Mouse (Mus musculus) A20 (cell line): ENCODE data around the gene Borcs7.

Experiments
- DNase-seq: peaks from one replicate; pipeline ENCODE4 v3.0.0-alpha.2; 2011; ENCODE audit warnings: low read depth, low spot score

Gene Borcs7

DNA sequence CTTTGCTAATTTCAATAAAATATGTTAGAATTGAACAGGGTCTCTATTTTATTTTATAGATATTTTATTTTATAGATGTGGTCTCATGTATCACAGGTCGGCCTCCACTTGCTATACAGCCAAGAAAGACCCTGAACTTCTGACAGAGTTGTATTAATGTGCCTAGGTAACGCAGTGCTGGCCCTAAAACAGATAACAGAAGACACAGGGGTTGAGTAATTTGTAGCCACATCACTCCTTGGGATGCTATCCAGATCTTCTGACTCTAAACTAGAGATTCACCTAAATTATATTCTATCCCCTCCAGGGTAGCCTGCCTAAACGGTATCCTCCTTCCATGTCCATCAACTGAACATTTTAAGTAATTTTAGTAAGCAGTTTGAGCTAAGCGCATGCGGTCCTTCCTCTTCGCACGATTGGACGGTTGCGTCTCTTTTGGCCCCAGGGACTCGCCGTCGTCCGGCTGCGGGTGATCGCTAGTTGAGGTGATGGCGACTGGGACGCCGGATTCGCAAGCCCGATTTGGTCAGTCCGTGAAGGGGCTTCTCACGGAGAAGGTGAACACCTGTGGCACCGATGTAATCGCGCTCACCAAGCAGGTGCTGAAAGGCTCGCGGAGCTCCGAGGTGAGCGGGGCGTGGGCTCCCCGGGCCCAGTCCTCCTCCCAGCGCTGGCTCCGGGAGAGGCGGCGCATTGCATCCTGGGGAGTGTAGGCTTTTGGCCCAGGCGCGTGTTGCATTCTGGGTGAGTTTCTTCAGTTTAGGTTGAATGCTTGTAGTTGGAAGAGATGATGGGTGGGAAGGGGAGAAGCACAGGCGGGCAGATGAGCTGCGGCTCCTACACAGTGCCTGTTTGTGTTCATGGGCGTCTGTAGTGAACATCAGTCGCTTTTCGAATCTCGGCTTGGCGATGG is at the start of gene Borcs7:
TSS of gene Borcs7 (plus strand) at position 447 of the 913 bp plus-strand sequence.
- peak; percentile 92 for DNase-seq

GRCm38 (mm10) chr19:46640780-46641179 is 48.9 kb upstream of the Borcs7 start:
- no peak for DNase-seq

DNA sequence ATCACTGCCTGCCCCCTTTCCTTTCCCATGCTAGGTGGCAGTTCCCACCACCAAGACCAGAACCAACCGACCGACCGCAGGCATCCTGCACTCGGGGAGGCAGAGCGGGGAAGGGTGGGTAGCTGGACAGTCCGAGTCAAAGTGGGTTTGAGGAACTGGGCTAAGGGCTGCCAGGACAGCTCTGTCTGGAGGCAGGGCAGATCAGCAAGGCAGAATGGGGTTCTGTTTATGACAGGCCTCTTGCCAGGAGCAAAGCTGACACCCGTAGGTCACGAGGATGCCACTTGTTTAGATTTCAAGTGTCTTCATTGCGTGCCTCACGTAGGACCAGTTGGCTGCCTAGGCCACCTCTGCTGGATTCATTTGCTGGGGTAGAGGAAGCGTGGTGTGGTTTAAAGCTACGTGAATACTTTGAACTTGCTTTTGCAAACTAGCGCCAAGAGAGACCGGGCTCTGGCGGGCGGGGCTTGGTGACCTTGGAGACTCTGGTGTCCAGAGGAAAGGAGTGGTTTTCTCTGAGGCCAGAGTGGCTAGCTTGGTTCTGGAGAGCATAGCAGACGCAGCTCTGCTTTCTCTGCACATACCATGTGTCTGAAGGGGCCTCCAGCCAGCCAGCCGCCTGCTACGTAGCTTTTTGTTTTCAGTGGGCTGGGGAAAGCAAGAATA is 48.2 kb upstream of the Borcs7 start:
- no peak for DNase-seq

DNA sequence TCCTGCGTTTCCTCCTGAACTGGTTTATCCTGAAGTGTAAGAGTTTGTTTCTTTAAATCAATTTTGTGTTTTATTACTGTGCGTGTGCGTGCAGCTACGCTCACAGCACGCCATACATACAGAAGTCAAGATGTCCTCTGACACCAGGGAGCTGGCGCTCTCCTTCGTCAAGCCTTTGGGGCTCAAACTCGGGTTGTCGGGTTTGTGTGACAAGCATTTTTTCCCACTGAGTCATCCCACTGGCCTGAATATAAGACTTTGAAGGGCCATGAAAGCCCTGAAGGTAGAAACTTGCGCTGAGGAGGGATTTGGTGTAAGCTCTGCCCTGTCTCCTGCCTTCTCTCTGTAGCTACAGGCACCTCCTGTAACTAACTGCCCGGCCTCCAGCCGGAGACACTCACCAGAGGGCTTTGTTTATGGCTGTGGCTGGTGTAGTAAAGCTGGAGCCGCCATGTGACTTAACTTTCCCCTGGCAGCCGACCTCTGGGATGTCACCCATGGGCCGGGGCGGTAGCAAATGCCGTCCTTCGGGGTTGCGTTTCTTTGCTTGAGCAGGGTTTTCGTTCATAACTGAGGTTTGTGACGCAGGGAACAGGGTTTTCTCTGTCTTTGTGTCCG is 47.5 kb upstream of the Borcs7 start:
- no peak for DNase-seq

DNA sequence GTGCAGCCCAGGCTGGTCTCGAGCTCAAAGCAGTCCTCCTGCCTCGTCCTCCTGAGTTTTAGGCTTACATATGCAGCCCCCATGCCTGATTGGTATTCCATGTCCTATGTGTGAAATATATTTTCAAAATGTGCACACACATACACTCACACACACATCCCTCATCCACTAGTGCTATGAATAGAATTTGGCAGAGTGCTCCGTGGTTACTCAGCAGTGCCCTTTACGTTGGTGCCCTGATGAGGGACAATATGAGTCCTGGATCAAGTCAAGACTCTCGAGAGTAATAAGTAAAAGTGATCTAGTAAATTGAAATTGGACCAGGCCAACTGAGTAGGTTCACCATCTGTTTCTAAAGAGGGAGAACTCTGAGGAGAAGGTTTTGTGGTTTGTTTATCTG is 46.5 kb upstream of the Borcs7 start:
- no peak for DNase-seq

DNA sequence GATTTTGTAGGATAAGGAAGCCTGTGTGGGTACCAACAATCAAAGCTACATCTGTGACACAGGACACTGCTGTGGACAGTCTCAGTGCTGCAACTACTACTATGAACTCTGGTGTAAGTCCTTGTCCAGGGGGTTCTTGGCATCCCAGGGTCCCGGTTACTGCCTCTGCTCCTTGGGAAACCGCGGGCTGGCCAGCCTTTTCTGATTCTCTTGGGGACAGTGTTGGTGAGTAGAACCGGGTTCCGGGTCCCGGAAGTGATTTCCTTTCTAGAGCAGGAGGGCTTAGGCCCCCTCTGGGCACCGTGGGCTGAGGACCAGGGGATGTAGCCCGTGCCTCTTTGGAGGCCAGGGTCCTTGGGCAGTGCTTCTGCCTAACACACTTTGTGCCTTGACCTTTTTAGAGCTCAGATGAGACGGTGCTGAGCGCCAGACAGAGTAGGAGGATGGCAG is 45.3 kb upstream of the Borcs7 start:
- no peak for DNase-seq

DNA sequence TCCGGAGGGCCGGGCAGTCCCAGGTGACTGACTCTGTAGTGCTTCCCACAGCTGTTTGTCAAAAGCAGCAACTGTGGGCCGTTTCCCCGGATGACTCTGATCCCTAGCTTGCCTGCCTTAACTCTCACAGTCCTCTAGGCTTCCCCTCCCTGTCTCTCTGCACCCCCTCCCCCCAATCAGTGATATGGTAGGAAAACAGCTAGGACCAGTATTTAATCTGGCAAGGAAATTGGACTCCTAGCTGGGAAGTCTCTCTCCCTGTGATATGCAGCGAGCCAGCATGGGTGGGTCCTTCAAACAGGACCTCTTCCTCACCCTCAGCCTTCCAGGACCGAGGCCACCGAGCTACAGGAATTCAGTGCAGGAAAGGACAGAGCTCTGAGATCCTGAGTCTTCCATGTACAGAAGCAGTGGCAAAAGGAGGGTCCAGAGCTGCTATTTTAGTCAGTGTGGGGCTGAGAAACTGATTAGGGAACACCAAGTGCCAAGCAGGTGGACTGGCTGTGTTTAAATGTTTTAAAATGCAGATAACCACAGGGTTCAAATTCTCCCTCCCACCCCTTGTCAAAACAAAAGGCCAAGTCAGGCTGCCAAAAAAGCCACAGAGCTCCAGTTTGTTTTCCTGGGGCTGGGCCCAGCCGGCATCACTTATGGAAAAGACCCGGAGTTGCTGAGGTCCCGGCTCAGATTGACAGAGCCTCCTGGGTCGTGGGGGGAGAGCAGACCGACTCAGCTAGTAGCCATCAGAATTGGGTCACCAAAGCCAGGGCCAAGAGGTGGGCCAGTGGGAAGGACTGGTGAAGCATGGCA is 44.7 kb upstream of the Borcs7 start:
- DNase-seq: no peak

- DNase-seq: no peak
Measured at GRCm38 (mm10) chr19:46646041-46646481, 43.6 kb upstream of the Borcs7 start.

GRCm38 (mm10) chr19:46647254-46647653 is 42.5 kb upstream of the Borcs7 start:
- DNase-seq: no peak

DNA sequence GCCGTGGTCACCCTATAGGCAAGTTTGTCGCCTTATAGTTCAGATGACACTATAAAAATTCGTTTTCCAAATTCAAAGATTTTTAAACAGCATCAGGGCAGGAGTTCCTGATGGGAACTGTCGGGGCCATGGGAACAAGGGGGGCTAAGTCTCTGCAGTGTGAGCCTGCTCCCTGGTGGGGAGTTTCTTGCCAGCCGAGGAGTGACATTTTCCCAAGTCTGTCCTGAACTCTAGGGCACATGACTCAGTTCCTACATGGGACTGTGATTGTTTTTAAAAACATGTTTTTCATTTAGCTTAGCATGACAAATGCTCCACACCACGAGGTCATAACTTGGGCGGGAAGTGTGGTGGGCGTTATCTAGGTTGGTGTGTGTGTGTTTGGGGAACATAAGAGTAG is 41.9 kb upstream of the Borcs7 start:
- no peak for DNase-seq

DNA sequence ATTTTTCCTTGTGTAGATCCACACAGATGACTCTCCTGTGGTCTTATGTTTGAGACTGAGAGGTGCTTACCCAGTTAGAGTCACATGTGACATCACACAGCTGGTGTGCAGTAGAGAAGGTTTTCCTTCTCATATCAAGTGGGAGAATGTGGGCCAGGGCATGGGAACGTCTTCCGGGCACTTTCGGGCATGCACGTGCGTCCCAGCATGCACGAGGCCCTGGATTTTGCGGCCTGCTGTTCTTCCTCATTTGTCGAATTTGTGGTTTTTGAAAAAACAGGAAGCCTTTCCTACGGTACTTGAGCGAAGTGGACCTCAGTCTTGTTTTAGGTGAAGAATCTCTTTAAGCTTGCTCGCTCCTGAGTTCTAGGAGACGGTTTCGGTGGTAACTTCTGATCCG is 41.1 kb upstream of the Borcs7 start:
- DNase-seq: no peak

GRCm38 (mm10) chr19:46653188-46653587 is 36.5 kb upstream of the Borcs7 start:
- DNase-seq: no peak

GRCm38 (mm10) chr19:46653616-46654235 is 36.0 kb upstream of the Borcs7 start:
- DNase-seq: no peak

DNA sequence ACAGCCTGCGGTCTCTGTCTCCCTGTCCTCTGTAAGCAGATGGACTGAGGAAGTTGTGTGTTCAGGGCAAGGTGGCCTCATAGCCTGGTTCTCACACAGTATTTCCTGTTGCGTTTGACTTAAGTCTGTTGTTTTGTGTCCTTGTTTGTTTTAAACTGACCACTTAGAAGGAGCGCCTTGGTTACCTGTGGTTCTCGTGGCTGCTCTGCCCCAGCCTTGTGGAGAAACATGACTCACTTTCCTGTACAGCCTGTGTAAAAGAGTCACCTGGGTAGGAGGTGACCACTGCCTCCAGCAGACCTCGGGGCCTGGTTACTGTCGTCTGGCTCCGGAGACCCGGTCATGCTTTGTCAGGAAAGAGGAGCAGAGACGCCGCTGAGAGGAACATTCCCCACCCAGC is 34.1 kb upstream of the Borcs7 start:
- DNase-seq: no peak

GRCm38 (mm10) chr19:46656151-46656840 is 33.4 kb upstream of the Borcs7 start:
- DNase-seq: no peak

DNA sequence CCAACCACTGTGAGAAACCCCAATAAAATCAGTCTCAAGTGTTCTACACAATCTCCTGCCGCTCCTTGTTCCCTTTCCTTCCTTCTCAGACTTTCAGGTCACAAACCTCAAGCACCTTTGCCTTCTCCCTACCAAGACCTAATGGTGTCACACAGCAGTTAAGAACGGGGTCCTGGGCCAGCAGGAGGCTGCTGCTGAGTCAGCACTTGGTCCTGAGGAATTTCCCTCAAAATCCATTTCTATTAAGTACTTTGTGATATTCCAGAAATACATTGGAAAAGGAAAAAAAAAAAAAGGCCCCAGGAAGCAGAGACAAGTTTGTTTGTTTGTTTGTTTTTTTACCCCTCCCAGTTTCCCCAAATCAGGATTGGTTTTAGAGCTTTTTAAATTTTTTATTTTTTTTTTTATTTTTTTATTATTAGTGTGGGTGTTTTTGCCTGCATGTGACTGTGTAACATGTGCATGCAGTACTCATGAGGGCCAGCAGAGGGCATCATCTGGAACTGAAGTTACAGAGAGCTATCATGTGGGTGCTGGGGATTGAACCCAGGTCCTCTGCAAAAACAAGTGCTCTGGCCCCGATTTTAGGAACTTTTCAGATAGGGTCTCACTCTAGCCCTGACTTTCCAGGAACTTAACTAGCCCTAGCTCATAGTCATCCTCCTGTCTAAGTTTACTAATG is 32.2 kb upstream of the Borcs7 start:
- peak; percentile 54 for DNase-seq

GRCm38 (mm10) chr19:46658348-46658747 is 31.4 kb upstream of the Borcs7 start:
- DNase-seq: no peak

DNA sequence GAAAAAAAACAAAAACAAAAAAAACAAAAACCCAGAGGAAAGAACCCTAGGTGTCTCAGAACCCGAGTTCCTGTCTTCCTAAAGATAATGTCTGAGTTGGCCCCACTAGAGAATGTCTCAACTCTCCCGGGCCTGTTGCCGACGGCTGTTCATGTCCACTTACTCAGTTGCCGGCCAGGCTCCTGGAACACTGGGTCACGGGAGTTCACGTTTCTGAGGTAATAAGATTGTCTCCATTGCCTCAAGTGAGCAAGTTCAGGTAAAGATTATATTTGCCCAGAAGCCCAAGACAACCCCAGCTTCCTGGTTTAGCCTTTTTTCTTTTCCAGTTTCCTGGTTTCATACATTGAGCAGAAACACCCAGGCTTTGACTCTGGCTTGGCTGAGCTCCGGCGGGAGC is 30.9 kb upstream of the Borcs7 start:
- no peak for DNase-seq

DNA sequence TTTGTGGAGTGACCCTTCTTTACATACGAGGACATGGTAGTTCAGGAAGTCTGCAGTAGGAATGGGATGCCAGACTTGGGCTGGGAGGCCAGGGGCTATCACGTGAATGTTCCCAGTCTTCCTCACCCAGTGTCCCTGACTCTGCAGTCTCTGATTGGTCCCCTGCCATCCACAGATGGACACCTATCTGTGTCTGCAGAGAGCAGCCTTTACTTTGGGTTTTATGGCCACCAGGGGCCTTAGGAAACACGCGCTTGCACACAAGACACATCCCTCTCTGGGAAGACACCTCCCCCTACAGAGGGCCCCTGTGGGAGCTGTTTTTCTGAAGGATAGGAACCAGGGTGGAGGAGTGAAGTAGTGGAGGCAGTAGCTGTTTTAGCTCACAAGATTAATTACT is 28.2 kb upstream of the Borcs7 start:
- DNase-seq: no peak

GRCm38 (mm10) chr19:46662214-46662613 is 27.5 kb upstream of the Borcs7 start:
- no peak for DNase-seq
